Mouse (Mus musculus): ENCODE measurements around the gene Sspo. TPM values are rescaled to one million over a fixed set of nuclear protein-coding genes. Genes with fewer than 3 reads are reported as not detected.

The Sspo gene
- total RNA-seq, 2 experiments from 2014 or later: 0.50 to 0.69 TPM

DNA sequence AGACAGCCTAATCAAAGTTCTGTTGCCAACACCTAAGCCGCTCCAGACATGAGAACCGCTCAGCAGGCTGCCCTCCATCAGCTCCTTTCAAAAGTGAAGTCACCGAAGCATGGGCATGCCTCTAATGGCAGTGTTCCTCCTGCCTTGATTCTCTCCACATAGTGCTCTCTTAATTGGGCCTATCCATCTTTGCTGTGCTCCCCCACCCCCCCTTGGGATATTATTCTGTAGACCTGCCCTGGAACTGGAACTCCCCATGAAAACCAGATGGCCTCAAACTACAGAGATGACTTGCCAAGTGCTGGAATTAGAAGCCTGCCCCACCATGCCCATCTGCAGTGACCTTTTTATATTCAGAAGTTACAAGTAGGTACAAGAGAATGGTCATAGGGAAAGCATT is 24.7 kb upstream of the Sspo start:
- H3K27ac ChIP-seq: no peak overlapping the region; the same call in 1 of the 2 replicates
- DNase-seq: no peak
- intact Hi-C loops (cut with DNase I): no loop called here
- TF ChIP-seq CTCF (IDR thresholded peaks at IDR 0.05): no peak
- no peak overlapping the region for H3K4me3 ChIP-seq

DNA sequence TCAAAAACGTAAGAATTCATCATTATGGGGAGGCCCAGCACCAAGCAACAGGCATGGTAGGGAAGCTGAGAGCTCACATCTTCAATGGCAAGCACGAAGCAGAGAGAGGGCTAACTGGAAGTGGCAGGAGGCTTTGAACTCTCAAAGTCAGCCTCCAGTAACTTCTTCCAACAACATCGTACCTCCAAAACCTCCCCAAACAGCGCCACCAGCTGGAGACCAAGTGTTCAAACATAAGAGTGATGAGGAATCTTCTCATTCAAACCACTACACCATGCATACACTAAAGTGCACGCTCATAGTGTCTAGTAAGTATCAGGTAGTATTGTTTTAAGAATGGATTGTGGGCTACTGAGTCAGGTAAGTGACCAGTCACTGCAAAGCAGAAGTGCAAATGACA is 24.0 kb upstream of the Sspo start:
- intact Hi-C loops (cut with DNase I): no loop called here
- Histone ChIP-seq H3K27ac (no peak overlapping the region), H3K4me3 (no peak overlapping the region)
- no peak for DNase-seq
- TF ChIP-seq CTCF (IDR thresholded peaks at IDR 0.05): peak; percentile 20; the same call in 1 of the 2 replicates

DNA sequence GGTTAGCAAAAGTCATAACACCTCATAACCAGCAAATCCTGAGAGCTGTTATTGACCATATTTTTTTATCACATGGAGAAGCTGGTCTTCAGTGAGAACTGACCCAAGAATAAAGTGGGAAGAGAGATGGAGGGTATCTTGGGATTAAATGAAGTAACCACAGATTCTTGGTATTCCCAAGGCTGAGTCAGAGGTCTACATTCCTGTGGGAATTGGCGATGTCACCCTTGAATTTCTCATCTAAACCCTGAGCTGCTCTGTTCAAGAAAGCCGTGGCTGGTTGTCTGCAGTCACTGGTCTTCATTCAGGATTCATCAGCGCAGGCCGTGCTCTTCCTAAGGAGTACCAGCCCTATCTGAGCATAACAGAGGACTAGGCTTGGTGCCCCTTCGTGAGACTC is 21.1 kb upstream of the Sspo start:
- no peak for TF ChIP-seq CTCF (IDR thresholded peaks at IDR 0.05)
- no peak for DNase-seq
- intact Hi-C loops (cut with DNase I): no loop called here

DNA sequence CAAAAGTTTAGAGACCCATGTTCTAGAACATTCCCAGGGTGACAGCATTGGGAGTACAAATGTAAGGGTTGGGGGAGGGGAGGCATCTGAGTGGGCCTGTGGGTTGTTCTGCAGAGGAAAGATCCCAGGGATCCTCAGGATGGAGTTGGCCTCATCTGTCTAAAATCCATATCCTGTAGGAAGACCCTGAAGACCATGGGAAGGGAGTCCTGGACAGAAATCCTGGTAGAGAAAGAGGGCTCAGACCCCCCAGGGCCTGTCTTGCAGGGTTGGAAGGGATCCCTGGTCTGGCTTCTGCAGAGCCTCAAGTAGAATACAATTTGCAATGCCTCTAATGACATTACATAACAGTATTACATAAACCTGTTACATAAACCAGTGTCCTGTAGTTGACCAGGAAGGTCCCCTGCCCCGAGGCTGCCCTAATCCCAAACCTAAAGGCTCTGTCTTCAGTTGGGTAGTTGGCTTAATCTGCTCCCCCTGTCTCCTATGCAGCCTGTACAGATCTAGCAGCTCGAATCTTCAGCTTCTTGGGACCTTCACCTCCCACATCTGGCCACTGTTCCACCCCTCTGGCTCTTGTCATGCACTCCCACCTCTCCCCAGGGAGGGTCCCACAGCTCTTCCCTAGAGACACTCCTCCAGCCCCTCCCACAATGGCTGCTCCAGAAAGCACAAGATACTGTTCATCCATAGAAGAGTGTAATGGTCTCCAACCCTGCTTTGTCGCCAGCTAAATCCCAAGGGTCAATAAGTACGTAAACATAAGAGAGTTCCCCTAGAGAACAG is 19.1 kb upstream of the Sspo start:
- no peak overlapping the region for H3K4me3 ChIP-seq
- intact Hi-C loops (cut with DNase I): no loop called here
- no peak for DNase-seq
- TF ChIP-seq CTCF (IDR thresholded peaks at IDR 0.05): no peak
- no peak overlapping the region for H3K27ac ChIP-seq

More for the DNA sequence above, 21.1 kb upstream of the Sspo start:
- no peak overlapping the region for H3K4me3 ChIP-seq
- H3K27ac ChIP-seq: no peak overlapping the region

DNA sequence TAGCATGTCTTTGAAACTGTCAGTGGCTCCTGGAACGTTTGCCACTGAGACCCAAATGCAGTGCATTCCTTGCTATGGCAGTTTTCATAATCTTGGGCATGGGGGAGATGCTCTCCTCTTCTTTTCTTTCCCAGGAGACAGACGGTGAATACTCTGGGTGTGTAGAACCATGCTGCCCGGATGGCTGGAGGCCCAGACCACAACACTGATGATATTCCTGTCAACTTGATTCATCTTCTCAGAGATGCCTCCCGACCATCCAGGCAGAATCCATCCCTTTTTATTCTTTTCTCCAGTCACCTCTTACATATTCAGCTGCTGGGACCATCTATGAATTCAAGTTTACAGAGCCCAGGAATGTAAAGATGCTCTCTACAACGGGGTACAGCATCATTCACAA is 17.3 kb upstream of the Sspo start:
- Histone ChIP-seq H3K4me3 (no peak overlapping the region), H3K27ac (no peak overlapping the region)
- TF ChIP-seq CTCF (IDR thresholded peaks at IDR 0.05): no peak
- no peak for DNase-seq
- intact Hi-C loops (cut with DNase I): no loop called here

DNA sequence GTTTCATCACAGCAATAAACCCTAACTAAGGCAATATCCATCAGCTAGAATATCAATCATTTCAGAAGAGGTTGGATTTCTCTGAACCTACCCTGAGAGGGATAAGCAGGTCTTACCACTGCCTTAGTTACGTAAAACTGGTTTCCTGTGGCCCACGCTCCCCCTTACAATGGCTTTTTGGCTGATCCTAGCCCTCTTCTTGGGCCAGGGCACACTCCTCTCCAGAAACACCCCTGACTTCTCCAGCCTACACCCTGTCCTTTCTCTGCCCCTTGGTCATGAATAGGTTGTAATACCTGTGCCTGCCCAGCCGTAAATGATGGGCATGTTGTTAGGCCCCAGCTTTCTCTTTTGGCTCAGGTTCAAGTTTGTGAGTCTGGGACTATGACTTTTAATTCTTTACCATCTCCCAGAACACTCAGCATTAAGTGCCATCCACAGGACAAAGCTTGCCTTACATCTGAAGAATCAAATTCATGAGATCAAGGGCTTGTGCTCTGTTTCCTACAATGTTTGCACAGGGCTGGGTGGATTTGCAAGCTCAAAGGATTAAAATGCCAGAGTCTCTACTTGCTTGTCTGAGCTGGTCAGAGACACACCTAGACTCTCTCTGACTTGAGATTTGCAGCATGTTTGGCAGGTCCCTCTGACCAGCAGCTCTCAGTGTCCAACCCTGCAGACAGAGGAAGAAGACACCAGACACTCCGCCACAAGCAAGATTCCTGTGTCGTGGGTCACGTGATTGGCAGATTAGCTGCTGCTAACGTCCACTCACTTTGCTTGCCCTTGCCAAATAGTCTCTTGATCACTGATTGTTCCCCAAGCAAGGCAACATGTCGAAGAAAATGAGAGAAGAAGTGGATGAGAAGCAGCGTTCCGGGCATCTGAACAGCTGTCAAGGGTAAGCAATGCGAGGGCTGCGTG is 14.9 kb upstream of the Sspo start:
- no peak for TF ChIP-seq CTCF (IDR thresholded peaks at IDR 0.05)
- Histone ChIP-seq H3K27ac (peak overlapping the region; percentile 32; the same call in 1 of the 2 replicates), H3K4me3 (no peak overlapping the region)
- intact Hi-C loops (cut with DNase I): no loop called here
- DNase-seq: no peak

DNA sequence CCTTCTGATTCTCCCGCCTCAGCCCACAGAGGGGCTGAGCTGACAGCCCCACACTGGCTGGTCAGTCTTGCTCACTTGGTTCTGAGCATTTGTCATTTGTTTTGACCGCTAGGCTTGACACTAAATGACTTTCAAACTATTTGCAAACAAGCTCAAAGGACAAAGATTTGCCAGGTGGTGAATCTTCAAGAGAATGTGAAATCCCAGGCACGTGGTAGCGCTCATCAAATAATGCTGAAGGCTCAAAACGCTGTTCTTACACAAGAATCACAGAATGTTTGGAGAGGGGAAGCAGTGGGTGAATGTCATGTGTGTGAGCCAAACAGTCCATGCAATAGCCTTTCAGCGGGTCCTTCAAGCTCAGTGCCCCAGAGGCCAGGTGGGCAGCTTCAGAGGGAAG is 13.4 kb upstream of the Sspo start:
- no peak for DNase-seq
- H3K27ac ChIP-seq: no peak overlapping the region
- TF ChIP-seq CTCF (IDR thresholded peaks at IDR 0.05): no peak
- intact Hi-C loops (cut with DNase I): no loop called here
- H3K4me3 ChIP-seq: no peak overlapping the region

- no peak overlapping the region for H3K4me3 ChIP-seq
- no peak for TF ChIP-seq CTCF (IDR thresholded peaks at IDR 0.05)
- H3K27ac ChIP-seq: no peak overlapping the region
- no peak for DNase-seq
- intact Hi-C loops (cut with DNase I): no loop called here
Measured at GRCm38 (mm10) chr6:48435111-48435510, 12.9 kb upstream of the Sspo start.

DNA sequence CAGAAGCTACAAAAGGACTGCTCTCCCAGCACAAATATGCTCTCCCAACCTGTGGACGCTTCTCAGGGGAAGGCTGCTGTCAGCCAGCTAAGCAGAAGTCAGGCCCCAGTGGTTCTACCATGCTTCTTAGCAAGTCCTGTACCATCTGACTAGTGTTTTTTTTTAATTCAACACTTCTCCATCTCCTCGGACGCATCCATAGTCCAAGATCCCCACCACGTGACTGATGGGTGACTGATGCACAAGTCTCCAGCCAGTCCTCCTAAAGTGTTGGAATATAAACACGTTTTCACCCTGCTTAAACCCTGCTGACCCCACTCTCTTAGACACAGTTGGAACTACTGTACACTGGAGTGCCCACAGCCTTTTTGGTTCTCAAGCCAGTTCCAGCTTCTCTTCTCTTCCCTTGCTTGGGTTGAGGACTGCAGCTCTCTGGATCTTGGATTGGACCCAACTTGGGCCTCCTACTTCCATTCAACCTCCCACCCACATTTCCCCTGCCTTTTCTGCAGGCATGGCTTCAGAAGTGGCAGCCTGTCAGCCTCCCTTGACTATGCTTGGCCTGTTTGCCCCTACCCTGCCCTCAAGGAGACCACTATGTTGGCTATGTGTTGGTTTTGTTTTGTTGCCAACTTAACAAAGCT is 12.2 kb upstream of the Sspo start:
- Histone ChIP-seq H3K27ac (no peak overlapping the region), H3K4me3 (no peak overlapping the region)
- intact Hi-C loops (cut with DNase I): no loop called here
- DNase-seq: no peak
- TF ChIP-seq CTCF (IDR thresholded peaks at IDR 0.05): no peak

DNA sequence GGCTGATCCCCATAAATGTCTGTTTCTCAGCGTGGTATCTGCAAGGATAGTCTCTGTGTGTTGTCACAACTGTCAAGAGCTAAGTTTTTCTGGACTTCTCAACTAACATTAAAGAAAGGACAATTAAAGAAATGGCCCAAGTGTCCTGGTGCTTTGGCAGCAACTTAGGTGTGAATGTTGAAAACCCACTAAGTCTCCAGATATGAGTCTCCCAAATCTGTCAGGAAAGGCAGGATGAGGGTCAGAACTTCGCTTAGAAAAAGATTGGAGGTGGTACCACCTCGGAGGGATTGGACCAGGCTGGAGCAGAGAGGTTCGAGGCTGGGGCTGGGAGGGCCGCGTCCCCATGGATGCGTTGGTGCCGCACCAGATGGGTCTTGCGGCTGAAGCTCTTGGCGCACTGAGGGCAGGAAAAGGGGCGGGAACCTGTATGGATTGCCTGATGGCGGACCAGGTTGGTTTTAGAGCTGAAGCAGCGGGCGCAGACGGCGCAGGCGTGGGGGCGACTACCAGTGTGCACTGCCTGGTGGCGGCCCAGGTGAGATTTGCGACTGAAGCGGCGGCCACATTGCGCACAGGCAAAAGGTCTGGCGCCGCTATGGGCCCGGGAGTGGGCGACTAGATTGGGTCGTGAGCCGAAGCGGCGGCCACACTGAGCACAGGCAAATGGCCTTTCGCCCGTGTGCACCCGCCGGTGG is 10.2 kb upstream of the Sspo start:
- no peak overlapping the region for H3K27ac ChIP-seq
- no peak for DNase-seq
- intact Hi-C loops (cut with DNase I): no loop called here
- no peak overlapping the region for H3K4me3 ChIP-seq
- no peak for TF ChIP-seq CTCF (IDR thresholded peaks at IDR 0.05)

- Histone ChIP-seq H3K27ac (no peak overlapping the region), H3K4me3 (no peak overlapping the region)
- no peak for TF ChIP-seq CTCF (IDR thresholded peaks at IDR 0.05)
- intact Hi-C loops (cut with DNase I): no loop called here
- no peak for DNase-seq
Measured at GRCm38 (mm10) chr6:48438475-48439125, 9.4 kb upstream of the Sspo start.

DNA sequence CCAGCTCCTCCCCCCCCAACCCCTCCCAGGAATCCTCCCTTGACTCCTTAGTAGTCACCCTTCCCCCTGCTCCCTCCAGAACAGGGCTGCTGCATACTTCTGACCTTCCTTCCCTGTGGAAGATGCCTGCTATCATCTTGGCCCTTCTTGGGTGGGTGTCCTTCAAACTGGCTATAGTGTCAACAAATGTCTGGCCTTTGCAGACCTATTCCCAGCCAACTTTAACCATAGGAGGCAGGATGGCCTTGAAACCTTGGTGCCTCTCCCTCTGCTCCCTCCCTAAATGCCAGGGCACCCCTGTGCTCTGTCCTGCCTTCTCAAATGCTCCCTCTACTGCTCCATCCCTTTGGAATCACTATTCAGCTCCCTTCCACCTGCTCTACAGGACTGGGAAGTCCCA is 8.4 kb upstream of the Sspo start:
- H3K4me3 ChIP-seq: no peak overlapping the region
- no peak for DNase-seq
- intact Hi-C loops (cut with DNase I): loop anchor here (5.0 kb wide), 1 partner anchor 42 kb away; the partner anchor contains the start of gene Krba1
- H3K27ac ChIP-seq: peak overlapping the region; percentile 8; the same call in 1 of the 2 replicates
- no peak for TF ChIP-seq CTCF (IDR thresholded peaks at IDR 0.05)

All from gastrocnemius, adult 2 months (tissue).